Mouse (Mus musculus) heart, postnatal 36 days (tissue): Measurements from ENCODE around the gene Car14. TPM values are rescaled to one million over a fixed set of nuclear protein-coding genes. Genes with fewer than 3 reads are reported as not detected.
A peak's percentile ranks its signal among the peaks of the same experiment; 100 is the strongest.
"Not testable (repeated sequence)": the region's sequence is repeated elsewhere in the genome, so short reads cannot be mapped to it uniquely, and the experiment has no call there.

Source experiments
- DNase-seq, 2 experiments: peaks; one replicate each; pipeline ENCODE4 v3.0.0; 2021 to 2022
- intact Hi-C: fragments of 180-260 bp; cut with DNase I; formaldehyde crosslinking; loops from one replicate; pipeline ENCODE4 v1.15.1; 2025
- total RNA-seq, 2 experiments: library from RNA; stranded (reverse); gene quantifications; 2 replicates each; pipeline ENCODE4 v1.2.3; 2021

The Car14 gene
- 100 to 1,000 TPM; 152 to 202 TPM for total RNA-seq

DNA sequence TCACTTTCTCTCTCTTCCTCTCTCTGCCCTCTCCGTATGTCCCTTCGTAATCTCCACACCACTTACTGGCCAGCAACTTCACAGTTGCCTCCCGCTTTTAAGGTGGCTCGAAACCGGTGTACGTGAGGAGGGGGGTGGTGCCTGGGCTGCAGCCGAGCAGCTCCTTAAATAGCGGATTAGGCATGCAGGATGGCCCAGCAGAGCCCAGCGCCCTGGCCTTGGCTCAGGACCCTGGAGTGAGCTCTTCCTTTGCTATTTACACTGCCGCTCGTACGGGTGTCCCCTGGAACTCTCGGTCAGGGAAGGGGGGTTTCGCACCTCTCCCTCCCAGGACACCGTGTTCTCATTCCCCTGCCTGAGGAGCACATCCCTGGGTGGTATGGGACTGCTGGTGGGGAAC is at the start of gene Car14:
Gene Car14 (minus strand): TSS at position 124 of the 400 bp plus-strand sequence.
- DNase-seq: peak in 1 of 2 experiments; percentile 37
- intact Hi-C loops: no loop called here

DNA sequence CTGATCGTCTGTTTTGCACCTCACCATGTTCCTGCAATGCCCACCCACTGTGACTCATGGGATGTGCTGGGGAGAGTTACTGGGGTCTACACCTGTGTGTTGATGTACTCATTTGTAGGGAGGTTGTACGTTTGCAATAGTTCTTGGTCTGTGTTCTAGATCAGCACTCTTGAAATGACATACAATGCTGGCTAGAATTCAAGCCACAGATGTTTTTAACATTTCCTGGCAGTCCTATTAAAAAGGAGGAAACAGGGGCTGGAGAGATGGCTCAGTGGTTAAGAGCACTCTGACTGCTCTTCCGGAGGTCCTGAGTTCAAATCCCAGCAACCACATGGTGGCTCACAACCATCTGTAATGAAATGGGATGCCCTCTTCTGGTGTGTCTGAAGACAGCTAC is 49.0 kb upstream of the Car14 start:
- intact Hi-C loops: no loop called here
- no peak for DNase-seq

DNA sequence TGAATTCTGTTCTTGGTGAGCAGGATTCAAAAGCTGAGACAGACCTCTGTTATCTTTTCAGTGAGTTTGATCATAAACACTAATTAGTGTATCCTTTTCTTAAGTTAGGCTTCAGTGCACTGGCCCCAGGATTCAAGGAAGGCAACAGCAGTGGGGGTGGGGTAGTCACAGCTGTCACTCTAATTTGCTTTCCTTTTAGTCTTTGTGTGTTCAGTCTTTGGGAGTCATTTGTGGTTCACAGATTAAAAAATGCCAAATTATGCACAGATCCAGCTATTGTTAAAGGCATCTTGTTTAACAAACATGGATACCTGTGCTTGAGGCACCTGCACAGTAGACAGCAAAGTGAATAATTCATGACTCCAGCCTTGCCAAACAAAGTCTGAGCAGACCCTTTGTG is 48.5 kb upstream of the Car14 start:
- intact Hi-C loops: no loop called here
- no peak for DNase-seq

- intact Hi-C loops, DNase-seq: not testable (repeated sequence)
Observed at GRCm38 (mm10) chr3:95951566-95951965, 47.1 kb upstream of the Car14 start.

DNA sequence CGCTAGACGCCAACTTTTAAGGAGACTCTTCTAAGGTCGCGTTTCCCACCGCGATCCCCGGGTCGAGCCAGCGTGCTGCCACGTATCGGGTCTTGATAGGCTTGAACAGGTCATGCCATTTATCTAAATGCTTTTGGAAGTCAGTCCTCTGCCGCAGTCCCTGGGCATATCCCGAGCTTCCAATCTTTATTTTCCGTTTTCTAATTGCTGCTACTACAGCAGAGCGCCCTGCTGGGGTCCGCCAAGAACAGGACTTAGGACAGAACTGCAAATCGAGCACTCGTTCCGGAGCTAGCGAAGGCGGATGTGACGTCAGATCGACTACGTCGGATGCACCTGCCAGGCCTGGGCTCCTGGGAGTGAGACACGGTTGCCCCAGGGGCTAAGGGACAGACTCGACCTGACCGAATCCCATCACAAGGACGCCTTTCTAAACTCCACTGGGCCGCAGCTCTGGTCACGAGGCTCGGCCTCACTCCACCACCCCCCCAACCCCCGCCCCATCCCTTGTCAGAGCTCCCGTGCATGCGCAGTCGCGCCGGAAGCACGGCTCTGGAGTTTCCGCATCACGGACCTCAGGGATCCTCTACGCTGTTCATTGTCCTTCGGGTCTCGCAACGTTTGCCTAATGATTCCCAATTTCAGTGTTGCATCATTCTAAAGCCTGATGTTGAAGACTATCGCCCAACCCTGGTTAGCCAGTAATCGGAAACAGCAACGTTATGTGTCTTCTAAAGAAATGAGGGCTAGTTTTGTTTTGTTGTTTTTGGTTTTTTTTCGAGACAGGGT is 46.5 kb upstream of the Car14 start:
- DNase-seq: peak; percentile 91 to 96
- intact Hi-C loops: no loop called here

- intact Hi-C loops: loop anchor here (2.0 kb wide), 1 partner anchor 18 kb away; no protein-coding TSS in a partner anchor
- DNase-seq: no peak
Observed at GRCm38 (mm10) chr3:95948325-95948724, 43.8 kb upstream of the Car14 start.

DNA sequence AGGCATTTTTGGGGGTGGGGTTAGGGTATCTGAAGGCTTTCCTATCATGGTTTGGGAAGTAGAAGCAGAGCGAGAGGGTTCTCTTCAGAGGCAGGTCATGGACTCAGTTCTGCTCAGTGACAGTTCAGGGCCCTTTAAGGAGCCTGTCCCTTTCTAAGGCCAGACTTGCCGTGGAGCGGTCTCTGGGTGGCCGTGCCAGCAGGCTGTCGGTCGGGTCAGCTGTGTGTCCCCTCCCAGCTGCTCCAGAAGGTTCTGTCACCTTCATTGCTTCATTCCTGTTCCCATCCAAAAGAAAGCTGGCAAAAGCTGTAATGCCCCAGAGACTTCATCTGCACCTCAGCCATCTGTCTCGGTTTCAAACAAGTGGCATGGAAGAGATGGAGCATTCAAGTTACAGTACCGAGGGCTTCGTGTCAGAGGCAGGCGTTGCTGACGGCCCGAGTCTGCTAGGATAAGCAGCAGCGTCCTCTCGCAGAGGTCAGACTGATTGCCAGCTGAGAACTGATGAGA is 41.3 kb upstream of the Car14 start:
- DNase-seq: no peak
- intact Hi-C loops: no loop called here

DNA sequence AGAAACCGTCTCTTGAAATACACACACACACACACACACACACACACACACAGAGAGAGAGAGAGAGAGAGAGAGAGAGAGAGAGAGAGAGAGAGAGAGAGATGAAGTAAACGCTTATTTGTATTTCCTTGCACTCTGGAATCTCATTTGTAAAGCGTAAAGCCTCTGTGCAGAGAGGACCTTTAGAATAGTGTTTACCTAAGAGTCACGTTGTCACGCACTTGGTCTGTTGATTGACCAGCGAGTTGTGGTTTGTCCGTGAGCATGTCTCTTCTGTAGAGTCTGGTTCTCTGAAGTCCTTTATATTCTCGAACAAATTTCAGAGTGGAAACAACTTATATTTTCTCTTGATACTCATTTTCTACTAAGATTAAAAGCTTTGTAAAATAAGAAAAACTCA is 40.3 kb upstream of the Car14 start:
- no peak for DNase-seq
- intact Hi-C loops: no loop called here

- no peak for DNase-seq
- intact Hi-C loops: no loop called here
Observed at GRCm38 (mm10) chr3:95943226-95943625, 38.7 kb upstream of the Car14 start.

- no peak for DNase-seq
- intact Hi-C loops: no loop called here
Observed at GRCm38 (mm10) chr3:95942749-95943148, 38.3 kb upstream of the Car14 start.

DNA sequence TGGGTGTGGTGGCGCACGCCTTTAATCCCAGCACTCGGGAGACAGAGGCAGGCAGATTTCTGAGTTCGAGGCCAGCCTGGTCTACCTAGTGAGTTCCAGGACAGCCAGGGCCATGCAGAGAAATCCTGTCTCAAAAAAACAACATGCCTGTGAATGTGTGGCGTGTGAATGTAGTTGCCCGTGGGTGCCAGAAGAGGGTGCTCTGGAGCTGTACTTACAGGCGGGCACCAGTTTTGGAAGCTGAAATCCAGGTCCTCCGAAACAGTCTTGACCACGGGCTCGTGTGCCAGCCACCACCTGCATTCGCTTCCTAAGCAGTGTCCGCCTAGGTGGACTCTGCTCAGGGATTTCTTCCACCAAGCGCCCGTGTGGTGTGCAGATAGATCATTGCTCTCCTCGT is 34.3 kb upstream of the Car14 start:
- DNase-seq: no peak
- intact Hi-C loops: no loop called here

DNA sequence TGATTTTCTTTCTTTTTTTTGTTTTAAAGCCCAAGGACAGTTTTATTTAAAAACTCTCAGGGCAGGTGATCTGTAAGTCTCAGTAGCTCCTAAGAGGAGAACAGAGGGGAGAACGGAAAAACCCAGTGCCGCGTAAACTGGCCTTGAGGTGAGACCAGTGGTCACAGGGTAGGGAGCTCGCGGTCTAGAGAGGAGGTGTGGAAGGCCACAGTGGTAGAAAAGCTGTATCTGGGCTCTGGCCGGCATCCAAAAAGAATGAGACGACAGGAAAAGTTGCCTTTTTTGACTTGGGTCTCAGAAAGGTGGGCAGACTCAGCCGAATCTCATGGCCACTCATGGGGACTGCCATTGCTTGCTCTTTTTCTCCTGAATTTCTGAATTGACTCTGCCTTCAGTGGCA is 33.7 kb upstream of the Car14 start:
- DNase-seq: no peak
- intact Hi-C loops: no loop called here

DNA sequence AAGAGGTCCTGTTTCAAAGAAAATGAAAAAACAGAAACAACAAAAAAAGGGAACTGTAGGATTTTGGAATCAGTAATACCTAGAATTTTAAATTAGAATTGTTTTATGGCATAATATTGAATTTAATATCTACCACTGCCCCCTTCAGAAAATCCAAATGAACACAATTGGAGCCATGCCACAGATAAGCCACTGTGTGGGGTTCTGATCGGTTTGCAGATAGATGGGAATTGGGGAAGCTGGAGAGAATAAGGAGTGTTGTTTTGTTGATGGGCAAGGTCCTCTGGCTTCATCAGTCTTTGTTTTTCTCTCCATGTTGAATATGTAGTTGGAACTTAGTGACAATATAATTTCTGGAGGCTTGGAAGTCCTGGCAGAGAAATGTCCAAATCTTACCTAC is 30.0 kb upstream of the Car14 start:
- intact Hi-C loops: no loop called here
- DNase-seq: no peak

GRCm38 (mm10) chr3:95933111-95933750 is 28.7 kb upstream of the Car14 start:
- intact Hi-C loops: no loop called here
- no peak for DNase-seq

DNA sequence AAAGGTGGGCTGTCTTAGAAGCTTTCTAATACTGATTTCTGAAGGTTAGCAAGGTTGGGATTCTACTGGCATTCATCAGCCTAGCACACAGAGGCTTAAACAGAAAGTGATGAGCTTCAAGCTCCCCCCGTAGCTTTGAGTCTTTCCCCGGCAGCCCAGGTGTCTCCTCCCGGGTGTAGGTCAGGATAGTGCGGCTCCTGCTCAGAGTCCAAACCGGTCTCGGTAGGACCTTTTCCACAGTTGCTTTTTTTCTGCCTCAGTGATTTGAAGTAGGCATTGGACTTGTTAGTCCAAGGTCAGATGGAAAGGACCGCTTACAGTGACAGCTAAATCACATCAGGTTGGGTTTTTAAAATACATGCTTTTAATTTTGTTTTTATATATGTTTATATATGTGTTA is 28.1 kb upstream of the Car14 start:
- no peak for DNase-seq
- intact Hi-C loops: no loop called here

DNA sequence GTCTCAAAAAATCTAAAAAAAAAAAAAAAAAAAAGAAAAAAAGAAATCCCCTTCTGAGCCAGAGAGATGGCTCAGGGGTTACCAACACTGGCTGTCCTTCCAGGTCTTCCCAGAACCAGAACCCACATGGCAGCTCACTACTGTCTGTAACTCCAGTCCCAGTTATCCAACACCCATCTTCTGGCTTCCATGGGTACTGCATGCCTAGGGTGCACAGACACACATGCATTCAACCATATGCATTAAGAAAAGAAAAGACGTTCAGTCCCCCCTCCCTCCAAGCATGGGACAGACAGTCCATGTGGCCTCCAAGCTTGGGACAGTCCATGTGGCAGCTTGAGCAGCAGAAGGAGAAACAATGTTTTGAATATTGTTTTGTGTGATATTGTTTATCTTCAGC is 27.7 kb upstream of the Car14 start:
- DNase-seq: no peak
- intact Hi-C loops: no loop called here

DNA sequence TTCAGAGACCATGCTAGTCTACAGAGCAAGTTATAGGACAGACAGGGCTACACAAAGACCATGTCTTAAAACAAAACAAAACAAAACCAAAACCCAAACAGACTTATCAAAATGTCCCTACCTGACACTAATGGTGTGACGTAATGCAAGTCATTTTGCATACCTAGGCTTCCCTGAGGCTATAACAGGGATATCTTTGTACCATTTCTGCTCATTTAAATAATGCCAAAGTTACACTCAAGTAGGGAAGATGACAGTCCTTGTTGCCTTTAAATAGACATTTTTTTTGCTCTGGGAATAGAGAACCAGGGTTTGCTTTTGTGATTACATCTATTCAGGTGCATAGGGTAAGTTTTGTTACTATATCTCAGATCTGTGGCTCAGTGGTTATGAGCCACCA is 27.0 kb upstream of the Car14 start:
- intact Hi-C loops: loop anchor here (2.0 kb wide), 1 partner anchor 17 kb away; no protein-coding TSS in a partner anchor
- DNase-seq: no peak

DNA sequence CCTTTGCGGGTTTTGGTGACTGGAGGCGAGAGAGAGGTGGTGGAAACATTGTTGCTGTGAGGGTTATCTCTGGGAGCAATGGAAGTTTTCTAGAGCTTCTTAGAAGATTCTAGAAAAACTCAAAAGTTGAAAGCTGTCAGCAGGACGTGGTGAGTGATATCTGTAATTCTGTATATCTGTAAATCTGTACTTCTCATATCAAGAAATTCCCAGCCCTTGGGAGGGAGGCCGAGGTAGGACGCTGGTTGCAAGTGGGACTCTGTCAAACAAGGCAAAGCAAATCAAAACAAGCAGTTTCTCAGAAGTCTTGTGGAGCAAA is 25.9 kb upstream of the Car14 start:
- intact Hi-C loops: loop anchor here (2.0 kb wide), 1 partner anchor 18 kb away; no protein-coding TSS in a partner anchor
- no peak for DNase-seq

GRCm38 (mm10) chr3:95929581-95930470 is 25.3 kb upstream of the Car14 start:
- intact Hi-C loops: loop anchor here (2.0 kb wide), 1 partner anchor 19 kb away; no protein-coding TSS in a partner anchor
- peak; percentile 55 to 68 for DNase-seq

DNA sequence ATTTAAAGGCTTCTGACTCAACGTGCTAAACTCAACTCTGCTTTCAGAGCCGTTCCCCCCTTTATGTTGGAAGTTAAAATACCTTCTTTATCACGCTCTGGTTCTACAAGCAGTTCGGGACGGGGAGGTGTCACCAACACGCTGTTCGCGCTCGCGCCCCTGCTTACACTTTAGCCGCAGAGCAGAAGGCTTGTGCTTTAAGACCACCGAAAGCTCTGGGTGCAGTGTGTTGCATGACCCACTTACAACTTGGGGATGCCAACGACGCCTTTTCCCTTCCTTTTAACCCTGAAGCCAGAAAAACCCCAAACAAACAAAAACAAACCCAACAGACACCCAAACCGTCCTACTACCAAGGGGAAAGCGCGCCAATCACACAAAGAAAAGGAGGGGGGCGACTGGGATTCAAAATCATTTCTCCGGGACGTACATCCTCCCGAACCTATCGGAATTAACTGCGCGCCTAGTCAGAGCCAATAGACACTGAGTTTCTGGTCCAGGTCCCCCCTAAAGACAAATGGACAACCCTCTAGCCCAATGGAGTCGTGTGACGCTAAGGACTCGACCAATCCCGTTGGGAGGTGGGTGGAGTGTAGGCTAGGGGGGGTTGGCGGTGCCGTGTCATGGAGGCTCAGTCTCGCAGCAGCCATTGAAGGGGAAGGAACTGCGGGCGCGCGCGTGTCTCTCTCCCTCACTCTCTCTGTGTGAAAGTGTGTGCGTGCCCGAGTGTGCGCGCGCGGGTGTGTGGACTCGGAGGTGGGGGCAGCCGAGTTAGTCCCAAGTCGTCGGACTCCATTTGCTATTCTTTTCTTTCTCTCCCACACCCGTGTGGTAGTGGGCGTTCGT is 24.4 kb upstream of the Car14 start, which contains the start of gene Anp32e:
Gene Anp32e (plus strand): TSS at position 589 of the 846 bp plus-strand sequence.
- intact Hi-C loops: no loop called here
- peak; percentile 95 to 96 for DNase-seq
